Mouse (Mus musculus) hindbrain, embryonic 16.5 days (tissue): ENCODE results near the gene Dcun1d4. TPM values are rescaled to one million over a fixed set of nuclear protein-coding genes. Genes with fewer than 3 reads are reported as not detected.

Experiments
- ATAC-seq: fragments of 200-750 bp; cut with Nextera tagmentation; 2 replicates; pipeline ENCODE4 v1.8.0; 2017; ENCODE audit warnings: moderate TSS enrichment, moderate library complexity
- H3K27ac ChIP-seq: fragments of 300-500 bp; sonication (generic); 2 replicates; pipeline ENCODE4 v1.5.1; 2014; ENCODE audit warnings: low read depth, mild to moderate bottlenecking, control low read depth, low read length, moderate library complexity
- H3K27me3 ChIP-seq: fragments of 300-500 bp; sonication (generic); replicated peaks from 2 replicates; pipeline ENCODE4 v1.6.1; 2014; ENCODE audit warnings: low read length; ENCODE audit not compliant: control insufficient read depth, insufficient read depth
- H3K36me3 ChIP-seq: fragments of 300-500 bp; sonication (generic); 2 replicates; pipeline ENCODE4 v1.6.1; 2014; ENCODE audit warnings: mild to moderate bottlenecking, low read length, moderate library complexity, mixed read lengths; ENCODE audit not compliant: control insufficient read depth, insufficient read depth
- H3K4me1 ChIP-seq: fragments of 300-500 bp; sonication (generic); 2 replicates; pipeline ENCODE4 v1.6.1; 2014; ENCODE audit warnings: low read depth, low read length; ENCODE audit not compliant: control insufficient read depth, insufficient read depth
- H3K4me2 ChIP-seq: fragments of 300-500 bp; sonication (generic); 2 replicates; pipeline ENCODE4 v1.6.1; 2014; ENCODE audit warnings: mild to moderate bottlenecking, low read length, control low read depth, moderate library complexity
- H3K4me3 ChIP-seq: fragments of 300-500 bp; sonication (generic); 2 replicates; pipeline ENCODE4 v1.5.1; 2014; ENCODE audit warnings: mild to moderate bottlenecking, low read length, control low read depth, moderate library complexity
- H3K9ac ChIP-seq: fragments of 300-500 bp; sonication (generic); 2 replicates; pipeline ENCODE4 v1.6.1; 2014; ENCODE audit warnings: low read depth, mild to moderate bottlenecking, control low read depth, low read length, moderate library complexity
- H3K9me3 ChIP-seq: fragments of 300-500 bp; sonication (generic); 2 replicates; pipeline ENCODE4 v1.6.1; 2014; ENCODE audit warnings: mild to moderate bottlenecking, low read length, moderate library complexity; ENCODE audit not compliant: control insufficient read depth
- WGBS: fragments of 180-500 bp; shearing (Covaris S2); extraction: QIAGEN DNeasy Blood & Tissue Kit; methylation state at CpG from one replicate; pipeline ENCODE4 v1.1.7; 2014; 5-methylcytosine and 5-hydroxymethylcytosine counted together
- polyA plus RNA-seq: library from polyadenylated mRNA; unstranded; fragments of >200 nt; fragmentation: Nextera tagmentation; extraction: Ambion mirVana; gene quantifications from 2 replicates; pipeline ENCODE4 v1.2.1, GENCODE M21; 2015

Dcun1d4 gene
- polyA plus RNA-seq, 1 experiment from 2014 or later: 44.8 TPM

DNA sequence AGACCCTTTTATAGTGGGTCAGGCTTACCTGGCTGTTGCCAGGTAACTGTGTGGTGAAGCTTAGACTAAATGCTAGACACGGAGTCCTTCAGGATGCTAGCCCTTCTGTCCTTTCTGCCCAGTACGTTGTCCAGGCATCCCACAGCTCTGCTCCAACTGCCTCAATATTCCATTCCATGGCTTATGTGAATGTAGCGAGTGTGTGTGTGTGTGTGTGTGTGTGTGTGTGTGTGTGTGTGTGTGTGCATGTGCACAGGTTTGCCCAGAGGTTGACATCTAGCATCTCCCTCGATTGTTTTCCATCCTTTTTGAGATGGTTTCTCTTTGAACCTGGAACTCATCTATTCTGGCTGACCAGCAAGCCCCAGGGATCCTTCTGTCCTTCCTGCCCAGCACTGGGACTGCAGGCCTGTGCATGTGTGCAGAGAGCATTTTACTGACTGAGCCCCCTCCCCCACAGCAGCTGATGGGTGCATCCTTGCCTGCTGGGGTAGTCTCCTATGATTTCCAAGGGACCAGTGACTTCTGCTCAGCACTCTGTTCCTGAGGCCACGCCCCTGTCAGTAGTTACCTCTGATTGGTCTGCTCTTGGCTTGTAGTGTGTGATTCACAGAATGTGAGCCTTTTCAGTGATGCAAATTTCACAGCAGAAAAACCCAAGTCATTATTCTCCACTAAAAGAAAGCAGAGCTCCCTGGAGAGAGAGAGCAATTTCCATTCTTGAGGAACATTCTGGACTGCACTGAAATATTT lies 118.3 kb downstream of the Dcun1d4 start:
- ATAC-seq: peak; percentile 67
- H3K4me1 ChIP-seq: peaks cover 2% of the 10 kb centered on the region; the same call in 1 of the 2 replicates
- 61% methylated on average over 5 of the region's 5 CpGs for WGBS
- no peak overlapping the region for H3K4me3 ChIP-seq
- no peaks in the 10 kb centered on the region for H3K9me3 ChIP-seq
- no peaks in the 10 kb centered on the region for H3K27me3 ChIP-seq
- H3K36me3 ChIP-seq: no peaks in the 10 kb centered on the region
- H3K9ac ChIP-seq: no peak overlapping the region; the same call in 1 of the 2 replicates
- H3K27ac ChIP-seq: no peak overlapping the region
- no peak overlapping the region for H3K4me2 ChIP-seq

DNA sequence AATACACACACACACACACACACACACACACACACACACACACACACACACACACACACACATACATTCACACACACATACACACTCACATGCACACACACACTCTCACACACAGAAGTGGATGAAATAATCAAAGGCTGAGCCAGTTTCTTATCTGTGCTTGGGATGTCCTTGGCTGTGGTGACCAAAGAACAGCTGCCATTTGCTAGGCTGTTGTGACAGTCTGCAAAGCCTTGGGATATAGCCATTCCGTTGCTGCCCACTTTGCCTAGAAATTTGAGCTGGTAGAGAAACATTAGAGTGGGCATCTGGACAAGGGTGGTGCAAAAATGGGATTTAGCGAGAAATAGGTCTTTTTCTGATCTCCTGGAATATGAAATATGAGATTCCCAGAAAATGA lies 119.2 kb downstream of the Dcun1d4 start:
- Histone ChIP-seq H3K4me3 (no peak overlapping the region), H3K36me3 (no peaks in the 10 kb centered on the region), H3K4me1 (peaks cover 2% of the 10 kb centered on the region; the same call in 1 of the 2 replicates), H3K27ac (no peak overlapping the region), H3K9me3 (no peaks in the 10 kb centered on the region), H3K4me2 (no peak overlapping the region), H3K27me3 (no peaks in the 10 kb centered on the region), H3K9ac (no peak overlapping the region)
- 76% methylated on average over 2 of the region's 2 CpGs for WGBS
- no peak for ATAC-seq

DNA sequence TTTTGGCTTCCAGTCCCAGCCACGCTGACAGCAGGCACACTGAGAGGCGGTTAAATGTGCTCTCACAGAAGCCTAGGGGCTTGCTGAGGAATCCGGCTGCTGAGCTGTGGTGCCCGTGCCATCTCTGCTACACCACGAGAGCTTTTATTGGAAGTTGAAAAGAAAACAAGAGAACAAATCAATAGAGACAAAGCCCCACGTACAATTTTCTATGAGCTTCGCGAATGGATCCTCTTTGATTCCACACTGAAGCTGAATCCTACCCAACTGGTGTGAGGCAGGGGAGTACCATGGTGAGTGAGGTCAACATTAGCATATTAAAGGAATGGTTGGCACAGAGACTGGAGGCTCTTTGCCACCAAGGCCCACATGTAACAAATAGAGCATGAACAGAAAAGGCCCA lies 120.6 kb downstream of the Dcun1d4 start:
- Histone ChIP-seq H3K27me3 (no peaks in the 10 kb centered on the region), H3K4me2 (no peak overlapping the region), H3K36me3 (no peaks in the 10 kb centered on the region), H3K9me3 (peaks cover 2% of the 10 kb centered on the region; the same call in 1 of the 2 replicates), H3K4me3 (no peak overlapping the region), H3K4me1 (peaks cover 2% of the 10 kb centered on the region; the same call in 1 of the 2 replicates), H3K9ac (no peak overlapping the region), H3K27ac (no peak overlapping the region)
- ATAC-seq: peak; percentile 77
- WGBS: 31% methylated on average over 8 of the region's 8 CpGs

DNA sequence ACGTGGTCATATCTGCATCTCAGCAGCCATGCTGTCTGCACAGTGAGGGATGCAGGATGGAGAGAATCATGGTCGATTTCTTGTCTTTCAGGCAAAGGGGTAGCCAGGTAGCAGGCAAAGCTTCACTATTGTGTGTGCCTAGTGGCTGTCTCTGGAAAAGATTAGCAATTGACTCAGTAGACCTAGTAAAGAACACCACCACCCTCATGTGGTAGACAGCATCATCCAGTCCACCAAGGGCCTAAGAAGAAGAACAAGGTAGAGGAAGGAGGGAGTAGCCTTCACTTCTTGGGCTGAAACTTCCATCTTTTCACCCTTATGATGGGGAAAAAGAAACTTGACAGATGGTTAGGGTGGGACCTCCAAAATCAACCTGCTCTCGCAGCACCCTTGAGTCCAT lies 122.1 kb downstream of the Dcun1d4 start:
- WGBS: 80% methylated on average over 3 of the region's 3 CpGs
- H3K4me1 ChIP-seq: peaks cover 2% of the 10 kb centered on the region; the same call in 1 of the 2 replicates

DNA sequence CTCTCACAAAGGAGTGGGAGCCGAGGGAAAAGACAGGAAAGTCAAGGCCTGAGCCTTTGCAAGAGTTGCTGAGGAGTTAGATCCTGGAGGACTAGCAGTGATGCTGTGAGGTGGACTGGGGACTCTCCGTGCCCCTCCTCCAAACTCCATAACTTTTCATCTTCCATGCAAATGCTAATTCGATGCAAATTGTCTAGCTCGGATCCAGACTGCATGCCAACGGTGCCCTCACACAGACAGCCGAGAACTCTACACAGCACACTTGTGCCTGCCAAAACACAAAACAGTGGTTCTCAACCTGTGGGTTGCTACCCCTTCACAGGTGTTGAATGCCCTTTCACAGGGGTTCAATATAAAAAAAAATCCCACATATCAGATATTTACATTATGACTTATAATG lies 123.7 kb downstream of the Dcun1d4 start:
- H3K4me1 ChIP-seq: no peaks in the 10 kb centered on the region; the same call in 1 of the 2 replicates
- H3K36me3 ChIP-seq: no peaks in the 10 kb centered on the region
- H3K27me3 ChIP-seq: no peaks in the 10 kb centered on the region
- no peak overlapping the region for H3K4me2 ChIP-seq
- H3K9ac ChIP-seq: no peak overlapping the region
- H3K4me3 ChIP-seq: no peak overlapping the region
- WGBS: 67% methylated on average over 6 of the region's 6 CpGs
- ATAC-seq: no peak
- H3K27ac ChIP-seq: no peak overlapping the region
- H3K9me3 ChIP-seq: peaks cover 2% of the 10 kb centered on the region; the same call in 1 of the 2 replicates

More for the DNA sequence above, 122.1 kb downstream of the Dcun1d4 start:
- H3K36me3 ChIP-seq: no peaks in the 10 kb centered on the region
- H3K9me3 ChIP-seq: peaks cover 2% of the 10 kb centered on the region; the same call in 1 of the 2 replicates
- no peak overlapping the region for H3K4me3 ChIP-seq
- no peak overlapping the region for H3K27ac ChIP-seq
- ATAC-seq: no peak
- no peak overlapping the region for H3K4me2 ChIP-seq
- H3K27me3 ChIP-seq: no peaks in the 10 kb centered on the region
- H3K9ac ChIP-seq: no peak overlapping the region

DNA sequence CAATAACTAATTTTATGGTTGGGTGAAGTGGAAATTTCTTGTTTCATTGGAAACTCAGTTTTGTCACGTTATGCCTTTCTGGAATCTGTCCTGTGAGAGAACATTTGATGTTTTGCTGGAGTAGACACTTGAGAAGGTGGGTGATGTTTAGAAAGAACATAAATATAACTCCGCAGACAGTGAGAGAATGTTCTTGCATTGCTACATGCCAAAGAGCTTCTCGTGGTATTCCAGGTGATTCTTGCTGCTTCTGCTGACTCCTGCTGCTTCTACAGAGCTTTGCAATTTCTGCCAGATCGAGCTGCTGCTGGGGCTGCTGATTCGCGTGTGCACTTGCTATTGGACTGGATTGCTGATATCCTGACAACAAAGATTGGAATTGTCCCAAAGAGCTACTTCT lies 124.2 kb downstream of the Dcun1d4 start:
- Histone ChIP-seq H3K4me1 (no peaks in the 10 kb centered on the region; the same call in 1 of the 2 replicates), H3K9ac (no peak overlapping the region), H3K36me3 (no peaks in the 10 kb centered on the region), H3K4me3 (no peak overlapping the region), H3K9me3 (peaks cover 2% of the 10 kb centered on the region; the same call in 1 of the 2 replicates), H3K27me3 (no peaks in the 10 kb centered on the region), H3K4me2 (no peak overlapping the region), H3K27ac (no peak overlapping the region)
- ATAC-seq: no peak
- WGBS: 89% methylated on average over 6 of the region's 6 CpGs

Other genes starting within 250 kb of the Dcun1d4 start
- gene Fryl, start 224.4 kb upstream of the Dcun1d4 start, polyA plus RNA-seq: 29.3 and 32.1 TPM in 2 replicates
- 352 and 402 TPM in 2 replicates for gene Ociad1, start 188.2 kb upstream of the Dcun1d4 start, polyA plus RNA-seq
- gene Ociad2, start 140.0 kb upstream of the Dcun1d4 start, polyA plus RNA-seq: 26.6 and 27.4 TPM in 2 replicates
- gene Cwh43, start 74.9 kb upstream of the Dcun1d4 start, polyA plus RNA-seq: 0.44 and 0.46 TPM in 2 replicates
- not detected in 2 replicates for gene Lrrc66, start 151.5 kb downstream of the Dcun1d4 start, polyA plus RNA-seq
- gene Sgcb, start 166.8 kb downstream of the Dcun1d4 start, polyA plus RNA-seq: 49.9 and 56.1 TPM in 2 replicates
- gene Spata18, start 170.4 kb downstream of the Dcun1d4 start, polyA plus RNA-seq: 0.78 and 1.2 TPM in 2 replicates